Mouse (Mus musculus): ENCODE measurements around the gene Sestd1.

The Sestd1 gene

GRCm38 (mm10) chr2:77280512-77281409, at the start of gene Sestd1:
Gene Sestd1, minus strand, starts transcription at chr2:77280592.
- peak; percentile 83 for DNase-seq (ENCODE audit: extremely low spot score, low spot score)

GRCm38 (mm10) chr2:77327246-77327645, 46.9 kb upstream of the Sestd1 start:
- no peak for DNase-seq (ENCODE audit: extremely low spot score, low spot score)

GRCm38 (mm10) chr2:77323739-77324138, 43.3 kb upstream of the Sestd1 start:
- no peak for DNase-seq (ENCODE audit: extremely low spot score, low spot score)

GRCm38 (mm10) chr2:77323156-77323555, 42.8 kb upstream of the Sestd1 start:
- no peak for DNase-seq (ENCODE audit: extremely low spot score, low spot score)

GRCm38 (mm10) chr2:77319196-77319595, 38.8 kb upstream of the Sestd1 start:
- no peak for DNase-seq (ENCODE audit: extremely low spot score, low spot score)

- no peak for DNase-seq (ENCODE audit: extremely low spot score, low spot score)
Observed at GRCm38 (mm10) chr2:77316961-77317360, 36.6 kb upstream of the Sestd1 start.

GRCm38 (mm10) chr2:77313846-77314245, 33.5 kb upstream of the Sestd1 start:
- DNase-seq (ENCODE audit: extremely low spot score, low spot score), result no peak

GRCm38 (mm10) chr2:77312616-77313015, 32.2 kb upstream of the Sestd1 start:
- DNase-seq (ENCODE audit: extremely low spot score, low spot score), result no peak

GRCm38 (mm10) chr2:77309313-77309712, 28.9 kb upstream of the Sestd1 start:
- peak; percentile 49 for DNase-seq (ENCODE audit: extremely low spot score, low spot score)

GRCm38 (mm10) chr2:77304494-77304893, 24.1 kb upstream of the Sestd1 start:
- DNase-seq (ENCODE audit: extremely low spot score, low spot score), result no peak

- no peak for DNase-seq (ENCODE audit: extremely low spot score, low spot score)
Observed at GRCm38 (mm10) chr2:77303716-77304115, 23.3 kb upstream of the Sestd1 start.

- no peak for DNase-seq (ENCODE audit: extremely low spot score, low spot score)
Observed at GRCm38 (mm10) chr2:77302655-77303348, 22.4 kb upstream of the Sestd1 start.

GRCm38 (mm10) chr2:77301687-77302389, 21.4 kb upstream of the Sestd1 start:
- no peak for DNase-seq (ENCODE audit: extremely low spot score, low spot score)

- DNase-seq (ENCODE audit: extremely low spot score, low spot score), result no peak
Observed at GRCm38 (mm10) chr2:77289701-77290100, 9.3 kb upstream of the Sestd1 start.

GRCm38 (mm10) chr2:77286755-77287154, 6.4 kb upstream of the Sestd1 start:
- no peak for DNase-seq (ENCODE audit: extremely low spot score, low spot score)

- DNase-seq (ENCODE audit: extremely low spot score, low spot score), result no peak
Observed at GRCm38 (mm10) chr2:77284281-77284899, 4.0 kb upstream of the Sestd1 start.

- DNase-seq (ENCODE audit: extremely low spot score, low spot score), result peak; percentile 70
Observed at GRCm38 (mm10) chr2:77279861-77280511, 406 bp downstream of the Sestd1 start.

GRCm38 (mm10) chr2:77277272-77277671, 3.1 kb downstream of the Sestd1 start:
- DNase-seq (ENCODE audit: extremely low spot score, low spot score), result no peak

- no peak for DNase-seq (ENCODE audit: extremely low spot score, low spot score)
Observed at GRCm38 (mm10) chr2:77275851-77276250, 4.5 kb downstream of the Sestd1 start.

GRCm38 (mm10) chr2:77274976-77275641, 5.3 kb downstream of the Sestd1 start:
- DNase-seq (ENCODE audit: extremely low spot score, low spot score), result no peak
